Mouse (Mus musculus) kidney, postnatal 14 days (tissue): ENCODE data around the gene Kcnk3.
A peak's percentile ranks its signal among the peaks of the same experiment; 100 is the strongest.

Experiments
- DNase-seq: peaks from one replicate; pipeline ENCODE4 v3.0.0; 2022; ENCODE audit warnings: mixed read lengths

The Kcnk3 gene

GRCm38 (mm10) chr5:30589069-30589468 lies 1.1 kb downstream of the Kcnk3 start:
- DNase-seq = no peak

DNA sequence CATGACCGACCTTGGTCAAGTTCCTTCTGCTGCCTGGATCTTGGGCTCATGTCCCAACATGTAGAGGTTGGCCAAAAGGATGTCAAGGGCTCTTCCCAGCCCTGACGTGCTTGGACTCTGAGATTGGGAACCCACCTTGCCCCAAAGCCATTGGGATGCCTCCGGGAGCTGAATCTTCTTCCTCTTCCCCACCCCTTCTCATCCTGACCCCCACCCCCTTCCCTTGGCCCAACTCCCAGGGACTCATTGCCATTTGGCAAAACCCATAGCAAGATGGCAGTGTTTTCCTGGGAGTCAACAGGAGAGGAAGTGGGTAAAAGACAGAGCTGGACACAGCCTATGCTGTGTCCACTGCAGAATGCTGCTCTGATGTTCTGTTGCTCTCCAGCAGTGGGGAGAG lies 1.6 kb downstream of the Kcnk3 start:
- DNase-seq = no peak

DNA sequence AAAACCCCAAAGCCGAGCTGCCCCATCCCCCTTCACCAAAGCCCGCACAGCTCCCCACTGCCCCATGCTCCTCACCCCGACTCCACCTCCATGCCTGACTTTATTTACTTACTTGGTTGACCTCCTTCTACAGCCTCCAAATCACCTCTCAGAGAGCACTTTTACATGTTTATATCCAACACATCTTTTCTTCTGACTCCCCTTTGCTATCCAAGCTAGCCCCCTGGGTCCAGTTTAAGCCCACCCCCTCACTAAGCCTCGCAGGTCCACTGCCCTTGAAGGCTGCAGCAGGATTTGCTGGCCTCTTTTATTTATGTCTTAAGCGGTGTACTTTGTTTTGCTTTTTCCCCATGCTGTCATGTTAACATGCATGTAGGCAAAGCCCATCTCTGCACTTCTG lies 2.3 kb downstream of the Kcnk3 start:
- DNase-seq = no peak

DNA sequence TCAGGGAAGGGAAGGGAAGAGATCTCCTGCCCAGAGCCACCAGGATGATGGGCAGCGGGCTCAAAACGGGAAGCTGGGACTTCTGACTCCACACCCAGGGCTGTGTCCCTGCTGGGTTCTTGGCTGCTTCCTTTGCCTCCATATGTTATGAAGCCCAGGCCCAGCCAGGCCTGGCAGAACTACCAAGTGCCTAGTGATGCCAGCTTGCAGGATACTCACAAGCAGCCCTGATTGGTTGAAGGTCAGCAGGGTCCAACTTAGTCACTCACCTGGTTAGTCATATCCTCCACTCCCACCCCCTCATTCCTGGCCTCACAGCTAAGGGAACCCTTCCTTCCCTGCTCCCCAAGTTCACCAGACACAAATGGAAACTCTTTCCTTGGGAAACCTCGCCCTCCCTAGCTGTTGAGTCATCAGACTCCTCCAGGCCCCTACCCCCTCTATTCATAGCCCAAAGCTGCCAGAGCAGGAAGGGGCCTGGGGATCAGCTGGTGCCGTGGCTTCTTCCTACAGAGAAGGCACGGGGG lies 3.3 kb downstream of the Kcnk3 start:
- DNase-seq = no peak

- no peak for DNase-seq
These were observed 3.8 kb downstream of the Kcnk3 start for GRCm38 (mm10) chr5:30591786-30592185.

GRCm38 (mm10) chr5:30592279-30592980 lies 4.5 kb downstream of the Kcnk3 start:
- no peak for DNase-seq

DNA sequence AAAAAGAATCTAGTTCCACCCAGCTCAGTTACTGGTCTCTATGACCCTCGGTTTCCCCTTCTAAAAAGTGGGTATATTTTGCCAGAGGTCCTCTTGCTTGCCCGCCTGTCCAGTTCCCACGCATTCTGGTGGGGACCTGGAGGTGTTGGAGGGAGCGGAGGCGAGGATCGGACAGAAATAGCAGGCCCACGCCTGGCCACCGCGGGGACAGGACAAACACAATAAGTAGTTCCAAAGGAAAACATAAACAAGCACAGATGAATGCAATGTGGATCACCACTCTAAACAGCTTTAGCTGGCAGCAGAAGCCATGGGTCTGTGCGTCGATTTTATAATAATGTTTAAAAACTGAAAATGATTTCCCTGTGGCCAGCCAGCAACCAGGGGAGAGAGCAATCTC lies 5.4 kb downstream of the Kcnk3 start:
- no peak for DNase-seq

DNA sequence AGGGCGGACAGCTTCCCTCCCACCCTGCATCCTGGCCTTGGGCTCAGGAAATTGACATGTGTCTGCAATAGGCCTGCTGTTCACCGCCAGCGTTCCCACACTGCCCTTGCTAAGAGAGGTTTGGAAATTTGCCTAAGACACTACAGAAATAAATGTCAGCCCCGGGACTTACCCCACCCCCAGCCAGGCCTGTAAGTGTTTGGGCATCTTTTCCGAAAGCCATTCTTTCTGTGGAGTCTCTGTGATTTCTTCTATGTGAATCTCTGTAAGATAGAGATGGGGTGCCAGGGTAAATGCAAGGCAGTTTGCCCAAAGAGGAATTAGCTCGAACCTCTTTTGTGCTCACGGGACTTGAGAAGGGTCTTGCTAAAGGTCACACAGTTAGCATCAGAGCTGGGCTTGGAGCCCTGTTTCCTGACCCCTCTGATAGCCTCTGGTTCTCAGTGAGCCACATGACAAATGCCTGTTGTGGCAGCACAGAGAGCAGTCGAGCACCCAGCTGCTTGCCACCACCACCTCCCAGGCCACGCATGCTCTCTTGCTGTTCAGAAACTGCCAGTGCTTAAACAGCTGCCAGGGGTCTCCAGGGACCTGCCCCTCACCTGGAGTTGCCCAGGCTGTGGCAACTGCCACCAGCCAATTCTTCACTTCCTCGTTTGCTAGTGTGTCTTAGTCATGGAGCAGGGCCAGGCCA lies 6.0 kb downstream of the Kcnk3 start:
- peak; percentile 56 for DNase-seq

GRCm38 (mm10) chr5:30594953-30595560 lies 7.1 kb downstream of the Kcnk3 start:
- DNase-seq = no peak

GRCm38 (mm10) chr5:30601397-30601796 lies 13.4 kb downstream of the Kcnk3 start:
- DNase-seq = no peak

- no peak for DNase-seq
These were observed 15.3 kb downstream of the Kcnk3 start for GRCm38 (mm10) chr5:30603255-30603654.

DNA sequence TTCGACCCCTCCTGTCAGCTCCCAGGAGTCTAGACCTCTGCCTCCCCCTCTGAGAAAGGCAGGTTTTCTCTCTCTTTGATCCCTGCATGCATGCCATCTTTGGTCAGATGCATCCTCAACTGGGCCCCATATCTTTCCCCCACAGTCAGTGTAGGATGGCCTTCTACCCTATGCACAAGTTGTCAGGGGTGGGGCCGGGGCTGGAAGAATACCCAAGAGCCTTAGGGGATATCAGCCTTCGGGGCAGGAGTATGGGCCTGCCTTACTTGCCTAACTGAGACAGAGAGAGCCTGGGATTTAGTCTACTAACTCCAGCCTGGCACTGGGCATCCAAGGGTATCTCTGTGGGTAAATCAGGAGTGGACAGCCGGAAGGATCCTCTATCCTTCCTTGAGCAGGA lies 16.0 kb downstream of the Kcnk3 start:
- DNase-seq = no peak

GRCm38 (mm10) chr5:30604769-30605188 lies 16.8 kb downstream of the Kcnk3 start:
- no peak for DNase-seq

- no peak for DNase-seq
These were observed 17.7 kb downstream of the Kcnk3 start for GRCm38 (mm10) chr5:30605649-30606048.

GRCm38 (mm10) chr5:30606424-30607073 lies 18.6 kb downstream of the Kcnk3 start:
- peak; percentile 43 for DNase-seq

DNA sequence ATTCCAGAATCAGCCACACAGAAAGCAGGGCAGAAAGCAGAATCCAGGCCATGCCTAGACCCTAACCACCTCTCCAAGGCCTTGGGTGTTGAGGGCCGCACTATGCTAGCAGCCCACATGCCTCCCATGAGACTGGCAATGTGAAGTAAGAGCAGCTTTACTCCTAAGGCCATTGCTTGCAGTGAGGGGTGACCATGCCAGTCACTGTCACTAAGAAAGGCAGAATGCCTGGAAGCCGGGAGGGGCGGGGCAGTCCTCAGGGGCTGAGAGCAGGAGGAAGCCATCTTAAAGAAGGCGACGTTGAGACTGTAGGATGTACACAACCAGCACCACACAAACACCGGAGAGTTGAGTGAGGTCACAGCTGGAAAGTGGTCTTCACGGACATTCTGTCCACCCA lies 21.1 kb downstream of the Kcnk3 start:
- no peak for DNase-seq

DNA sequence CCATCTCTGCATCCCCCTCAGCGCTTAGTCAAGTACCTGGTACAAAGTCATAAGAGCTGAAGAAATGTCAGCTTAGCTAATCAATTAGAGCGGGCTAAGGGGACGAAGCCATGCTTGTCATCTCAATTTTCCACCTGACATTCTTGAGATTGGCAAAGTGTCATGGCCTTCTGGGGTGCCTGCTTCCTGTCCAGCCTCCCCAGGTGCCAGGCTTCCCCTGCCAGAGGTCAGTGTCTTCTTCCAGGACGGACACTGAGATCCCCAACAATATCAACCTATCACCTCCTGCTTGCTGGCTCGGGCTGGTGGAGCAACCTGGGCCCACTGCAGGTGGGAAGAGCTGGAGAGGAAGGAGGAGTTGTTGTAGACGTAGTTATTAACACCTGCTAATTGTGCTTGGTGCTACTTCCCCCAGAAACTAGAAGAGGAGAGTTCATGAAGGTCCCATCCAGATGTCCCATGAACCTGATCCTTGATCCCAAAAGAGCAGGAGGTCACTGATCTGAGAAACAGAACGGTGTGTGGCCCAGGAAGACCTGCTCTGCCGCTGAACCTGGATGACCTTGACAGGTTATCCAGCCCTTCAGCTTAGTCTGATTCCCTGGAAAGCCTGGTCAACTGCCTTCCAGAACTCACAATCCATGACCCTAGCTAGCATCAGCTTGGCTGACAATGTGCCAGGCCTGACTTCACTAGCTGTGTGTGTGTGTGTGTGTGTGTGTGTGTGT lies 22.1 kb downstream of the Kcnk3 start:
- DNase-seq = no peak

DNA sequence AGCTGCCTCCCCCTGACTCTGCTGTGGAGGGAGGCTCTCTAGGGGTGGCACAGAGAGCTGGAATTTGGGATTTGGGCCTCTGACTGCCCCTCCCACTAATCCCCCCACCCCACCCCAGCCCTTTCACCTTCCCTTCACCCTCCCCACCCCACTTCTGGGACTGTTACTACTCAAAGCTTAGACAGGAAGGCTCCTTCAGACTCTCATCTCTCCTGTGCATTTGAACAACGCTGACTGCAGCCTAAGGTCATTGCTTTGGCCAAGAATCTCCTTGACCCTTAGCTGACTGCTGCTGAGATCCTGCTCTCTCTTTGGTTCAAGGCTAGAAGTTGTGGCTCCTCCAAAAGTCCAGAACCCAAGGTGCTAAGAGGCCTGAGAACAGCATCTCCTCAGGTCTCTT lies 23.1 kb downstream of the Kcnk3 start:
- no peak for DNase-seq

DNA sequence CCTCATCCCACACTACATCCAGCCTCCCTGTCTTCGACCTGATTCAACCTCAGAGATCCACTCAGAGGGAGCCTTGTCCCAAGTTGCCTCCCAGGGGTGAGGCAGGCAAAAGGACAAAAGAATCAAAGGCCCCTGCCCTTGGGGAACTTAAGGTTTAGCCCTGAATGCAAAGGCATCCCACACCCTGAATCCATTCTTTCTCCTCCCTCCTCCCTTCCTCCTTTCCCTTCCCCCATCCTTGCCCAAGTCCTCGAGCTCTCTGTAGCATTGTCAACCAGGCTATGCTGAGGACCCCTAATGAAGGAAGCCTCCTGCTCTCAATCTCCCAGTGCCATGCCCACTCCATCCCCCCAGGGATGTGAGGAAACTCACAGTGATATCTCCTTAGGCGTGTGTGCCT lies 23.7 kb downstream of the Kcnk3 start:
- DNase-seq = no peak

- no peak for DNase-seq
These were observed 24.6 kb downstream of the Kcnk3 start for GRCm38 (mm10) chr5:30612575-30612974.

- DNase-seq = no peak
These were observed 25.3 kb downstream of the Kcnk3 start for GRCm38 (mm10) chr5:30613242-30613641.

DNA sequence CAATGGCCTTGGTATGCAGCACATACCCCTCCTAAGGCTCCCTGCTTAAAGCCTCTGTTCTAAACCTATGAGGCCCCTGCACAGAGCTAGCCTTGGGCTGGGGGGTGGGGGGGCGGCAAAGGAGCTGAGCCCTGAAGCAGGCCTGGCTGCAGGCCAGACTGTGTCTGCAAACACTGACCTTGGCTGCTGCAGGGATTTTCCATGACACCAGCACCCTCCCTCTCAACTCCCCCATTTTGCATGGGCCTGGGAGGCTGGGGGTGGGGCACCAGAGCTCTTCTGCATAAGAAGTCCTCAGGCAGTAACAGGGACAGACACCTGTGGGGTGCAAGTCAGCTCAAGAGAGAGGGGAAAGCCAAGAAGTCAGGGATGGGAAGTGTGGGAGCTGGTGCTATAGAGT lies 26.3 kb downstream of the Kcnk3 start:
- peak; percentile 82 for DNase-seq

- DNase-seq = no peak
These were observed 27.4 kb downstream of the Kcnk3 start for GRCm38 (mm10) chr5:30615416-30615815.
